Mouse (Mus musculus) forebrain, postnatal 0 days (tissue): ENCODE measurements around the gene Gm45233. TPM values are rescaled to one million over a fixed set of nuclear protein-coding genes. Genes with fewer than 3 reads are reported as not detected.
A peak's percentile ranks its signal among the peaks of the same experiment; 100 is the strongest.

Source experiments
- ATAC-seq: fragments of 200-750 bp; cut with Nextera tagmentation; 2 replicates; pipeline ENCODE4 v1.8.0; 2017; ENCODE audit warnings: mild to moderate bottlenecking, moderate library complexity
- DNase-seq: peaks from one replicate; pipeline ENCODE4 v3.0.0-alpha.2; 2015
- H3K27ac ChIP-seq: fragments of 300-500 bp; sonication (generic); 2 replicates; pipeline ENCODE4 v1.5.1; 2014; ENCODE audit warnings: low read depth, mild to moderate bottlenecking, antibody characterized with exemption, low read length, moderate library complexity, mixed read lengths
- H3K27me3 ChIP-seq: fragments of 300-500 bp; sonication (generic); 2 replicates; pipeline ENCODE4 v1.6.1; 2014; ENCODE audit warnings: mild to moderate bottlenecking, low read length, mixed read lengths; ENCODE audit not compliant: insufficient read depth
- H3K36me3 ChIP-seq: fragments of 300-500 bp; sonication (generic); 2 replicates; pipeline ENCODE4 v1.6.1; 2014; ENCODE audit warnings: mild to moderate bottlenecking, moderate library complexity; ENCODE audit not compliant: insufficient read depth
- H3K4me1 ChIP-seq: fragments of 300-500 bp; sonication (generic); 2 replicates; pipeline ENCODE4 v1.6.1; 2014; ENCODE audit warnings: antibody characterized with exemption; ENCODE audit not compliant: insufficient read depth
- H3K4me2 ChIP-seq: fragments of 300-500 bp; sonication (generic); 2 replicates; pipeline ENCODE4 v1.6.1; 2014; ENCODE audit warnings: low read depth, mild to moderate bottlenecking, moderate library complexity
- H3K4me3 ChIP-seq: fragments of 300-500 bp; sonication (generic); 2 replicates; pipeline ENCODE4 v1.5.1; 2014; ENCODE audit warnings: low read depth, low read length, mixed read lengths
- H3K9ac ChIP-seq: fragments of 300-500 bp; sonication (generic); 2 replicates; pipeline ENCODE4 v1.6.1; 2014; ENCODE audit warnings: mild to moderate bottlenecking
- H3K9me3 ChIP-seq: fragments of 300-500 bp; sonication (generic); 2 replicates; pipeline ENCODE4 v1.6.1; 2016; ENCODE audit warnings: low read length
- CTCF ChIP-seq: sonication (generic); IDR thresholded peaks from 2 replicates; pipeline ENCODE4 v1.5.1; 2016; ENCODE audit warnings: antibody characterized with exemption, control low read depth, low read depth
- WGBS: fragments of 180-500 bp; shearing (Covaris S2); extraction: QIAGEN DNeasy Blood & Tissue Kit; methylation state at CpG from one replicate; pipeline ENCODE4 v1.1.7; 2014; 5-methylcytosine and 5-hydroxymethylcytosine counted together
- polyA plus RNA-seq: library from polyadenylated mRNA; unstranded; fragments of >200 nt; fragmentation: Nextera tagmentation; extraction: Ambion mirVana; gene quantifications from 2 replicates; pipeline ENCODE4 v1.2.1, GENCODE M21; 2015
- total RNA-seq: library from RNA; depleted of rRNA; stranded (reverse); fragments of >200 nt; gene quantifications from 2 replicates; pipeline ENCODE4 v1.2.3, GENCODE M21; 2014

Gm45233 gene
- total and polyA plus RNA-seq, 2 experiments from 2014 or later, result 0.30 to 3.7 TPM

DNA sequence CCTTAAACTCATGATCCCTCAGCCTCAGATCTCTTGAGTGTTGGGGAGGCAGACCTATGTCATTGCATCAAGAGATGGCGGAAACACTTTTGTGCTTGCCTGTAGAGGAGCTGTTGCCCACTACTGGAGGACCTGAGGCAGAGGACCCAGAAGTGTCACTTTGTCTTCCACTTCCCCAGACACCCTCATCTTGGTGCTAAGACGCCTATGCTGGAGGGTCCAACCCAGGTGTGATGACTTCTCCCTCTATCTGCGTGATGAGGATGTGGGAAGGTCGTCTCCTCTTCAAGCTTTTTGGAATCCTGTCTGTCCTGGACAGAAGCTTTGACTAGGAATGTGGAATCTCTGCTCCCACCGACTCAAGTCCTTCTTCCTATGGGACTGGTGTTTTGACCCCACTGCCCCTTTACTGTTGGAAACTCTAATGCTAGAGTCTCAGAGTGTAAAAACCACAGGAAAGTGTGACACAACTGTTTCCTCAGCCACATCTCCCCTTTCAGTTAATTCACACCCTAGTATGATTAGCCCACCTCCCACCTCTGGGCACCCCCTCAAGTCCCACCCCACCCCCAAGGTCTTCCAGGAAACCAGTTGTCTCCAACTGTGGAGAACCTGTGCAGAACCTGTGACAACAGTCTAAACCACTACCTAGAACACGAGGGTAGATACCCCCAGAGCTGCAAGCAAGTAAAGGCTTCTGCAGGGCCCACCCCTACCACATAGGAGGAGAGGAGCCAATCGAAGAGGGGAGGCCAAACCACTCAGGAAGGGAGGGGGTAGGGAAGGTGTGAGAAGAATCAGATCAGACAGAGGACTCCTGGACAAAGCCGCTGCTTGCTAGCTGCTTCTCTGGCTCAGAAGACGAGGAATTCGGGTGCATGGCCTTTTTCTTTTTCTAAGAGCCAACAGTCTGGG, 7.3 kb upstream of the Gm45233 start, which contains the start of gene Nkg7:
TSS of gene Nkg7 (plus strand) at position 733 of the 915 bp plus-strand sequence.
- Histone ChIP-seq H3K27ac (no peak within 1 kb of the TSS), H3K27me3 (no peaks in the 10 kb centered on the region), H3K9ac (no peak within 1 kb of the TSS), H3K4me3 (no peak within 1 kb of the TSS), H3K36me3 (no peaks in the 10 kb centered on the region), H3K4me1 (no peaks in the 10 kb centered on the region), H3K9me3 (no peaks in the 10 kb centered on the region), H3K4me2 (no peak within 1 kb of the TSS)
- no peak for TF ChIP-seq CTCF
- no peak for ATAC-seq
- WGBS, result 79% methylated on average over 10 of the region's 10 CpGs
- no peak for DNase-seq

DNA sequence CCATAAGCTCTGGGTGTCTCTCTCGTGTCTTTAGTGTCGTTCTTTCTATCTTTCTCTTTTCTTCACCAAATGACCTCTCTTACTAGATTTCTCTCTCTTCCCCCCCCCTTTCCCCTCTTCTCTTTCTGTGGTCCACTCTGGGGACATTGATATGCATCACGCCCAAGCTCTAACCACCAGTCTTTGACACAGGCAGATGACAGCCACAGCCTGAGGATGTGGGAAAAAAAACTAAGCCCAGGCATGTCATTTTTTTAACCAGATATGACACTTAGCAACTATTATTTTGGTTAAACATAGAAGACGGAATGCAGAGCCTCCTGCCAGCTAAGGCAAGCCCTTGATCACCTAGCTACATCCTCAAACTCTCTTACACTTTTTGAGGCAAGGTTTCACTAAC, 5.3 kb upstream of the Gm45233 start:
- ATAC-seq (no peak), DNase-seq (no peak)
- TF ChIP-seq CTCF, result no peak
- Histone ChIP-seq H3K9ac (no peak overlapping the region), H3K36me3 (no peaks in the 10 kb centered on the region), H3K9me3 (no peaks in the 10 kb centered on the region), H3K4me2 (no peak overlapping the region), H3K27ac (no peak overlapping the region), H3K4me3 (no peak overlapping the region), H3K4me1 (peaks cover 4% of the 10 kb centered on the region; the same call in 1 of the 2 replicates), H3K27me3 (no peaks in the 10 kb centered on the region)
- WGBS, result 81% methylated on average over 4 of the region's 4 CpGs

- no peaks in the 10 kb centered on the region for H3K27me3 ChIP-seq
- H3K9me3 ChIP-seq, result no peaks in the 10 kb centered on the region
- H3K36me3 ChIP-seq, result no peaks in the 10 kb centered on the region
- H3K27ac ChIP-seq, result no peak within 1 kb of the TSS
- no peak within 1 kb of the TSS for H3K9ac ChIP-seq
- TF ChIP-seq CTCF, result no peak
- H3K4me3 ChIP-seq, result no peak within 1 kb of the TSS
- no peak within 1 kb of the TSS for H3K4me2 ChIP-seq
- no peak for DNase-seq
- peaks cover 11% of the 10 kb centered on the region for H3K4me1 ChIP-seq
- 78% methylated on average over 6 of the region's 6 CpGs for WGBS
- no peak for ATAC-seq
Measured at GRCm38 (mm10) chr7:43440482-43440881, 3.4 kb upstream of the Gm45233 start, which contains the start of gene Cldnd2. TSS of gene Cldnd2 (plus strand) at chr7:43440782.

GRCm38 (mm10) chr7:43441071-43441470, 2.9 kb upstream of the Gm45233 start:
- no peaks in the 10 kb centered on the region for H3K27me3 ChIP-seq
- WGBS, result 83% methylated on average over 3 of the region's 3 CpGs
- no peak overlapping the region for H3K4me2 ChIP-seq
- no peak overlapping the region for H3K4me3 ChIP-seq
- ATAC-seq (no peak), DNase-seq (no peak)
- H3K36me3 ChIP-seq, result no peaks in the 10 kb centered on the region
- peaks cover 11% of the 10 kb centered on the region for H3K4me1 ChIP-seq
- no peak overlapping the region for H3K9ac ChIP-seq
- no peak overlapping the region for H3K27ac ChIP-seq
- no peak for TF ChIP-seq CTCF
- no peaks in the 10 kb centered on the region for H3K9me3 ChIP-seq

DNA sequence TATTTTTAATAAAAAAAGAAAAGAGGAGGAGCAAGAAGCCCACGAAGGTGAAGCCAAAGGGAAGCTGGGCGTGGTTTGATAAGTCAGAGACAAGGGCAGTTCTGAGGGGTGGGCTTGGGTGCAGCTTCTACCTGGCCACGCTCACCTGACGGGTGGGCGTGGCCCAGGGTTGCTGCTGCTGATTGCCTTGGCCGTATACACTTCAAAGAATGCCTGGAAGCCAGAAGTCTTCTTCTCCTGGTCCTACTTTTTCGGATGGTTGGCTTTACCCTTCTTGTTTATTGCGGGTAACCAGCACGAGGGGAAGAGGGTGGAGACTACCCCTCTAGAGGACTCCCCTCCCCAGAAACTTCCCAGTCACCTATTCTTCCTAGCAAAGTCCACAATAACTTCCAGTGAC, 1.2 kb upstream of the Gm45233 start:
- Histone ChIP-seq H3K36me3 (no peaks in the 10 kb centered on the region), H3K27ac (peak overlapping the region; percentile 86), H3K9ac (peak overlapping the region; percentile 55), H3K4me1 (peaks cover 11% of the 10 kb centered on the region), H3K4me2 (peak overlapping the region; percentile 84), H3K4me3 (peak overlapping the region; percentile 52), H3K27me3 (no peaks in the 10 kb centered on the region), H3K9me3 (no peaks in the 10 kb centered on the region)
- no peak for TF ChIP-seq CTCF
- DNase-seq (no peak), ATAC-seq (no peak)
- 15% methylated on average over 9 of the region's 9 CpGs for WGBS

GRCm38 (mm10) chr7:43443126-43443916, 607 bp upstream of the Gm45233 start:
- H3K27me3 ChIP-seq, result no peaks in the 10 kb centered on the region
- peaks cover 11% of the 10 kb centered on the region for H3K4me1 ChIP-seq
- no peaks in the 10 kb centered on the region for H3K9me3 ChIP-seq
- no peaks in the 10 kb centered on the region for H3K36me3 ChIP-seq
- peak overlapping the region; percentile 52 for H3K4me3 ChIP-seq
- H3K4me2 ChIP-seq, result peak overlapping the region; percentile 84
- peak overlapping the region; percentile 55 for H3K9ac ChIP-seq
- H3K27ac ChIP-seq, result peak overlapping the region; percentile 86
- TF ChIP-seq CTCF, result no peak
- DNase-seq (peak; percentile 75), ATAC-seq (peak; percentile 83)
- under 1% methylated on average over 36 of the region's 36 CpGs for WGBS
